Mouse (Mus musculus) olfactory bulb, adult 2 months (tissue): ENCODE data around the gene Bsnd.

Experiments
- CTCF ChIP-seq: fragments of 200-500 bp; IDR thresholded peaks from 2 replicates; pipeline ENCODE4 v1.5.1; 2012; ENCODE audit warnings: low read depth, mild to moderate bottlenecking, low read length, moderate library complexity; ENCODE audit not compliant: insufficient read depth
- POLR2A ChIP-seq: fragments of 200-500 bp; IDR thresholded peaks from 2 replicates; pipeline ENCODE4 v1.6.1; 2012; ENCODE audit warnings: mild to moderate bottlenecking, low read depth, low read length, moderate library complexity; ENCODE audit not compliant: insufficient read depth

GRCm38 (mm10) chr4:106498471-106498844 lies 6.4 kb upstream of the Bsnd start:
- TF ChIP-seq CTCF, result no peak
- no peak for TF ChIP-seq POLR2A
